ENCODE assay signal across 8 mouse cellular contexts in genomic region chr12:113013604-113014558, GRCm38 (mm10). TPM values are rescaled to one million over a fixed set of nuclear protein-coding genes. Genes with fewer than 3 reads are reported as not detected.
A peak's percentile ranks its signal among the peaks of the same experiment; 100 is the strongest.
DNase-seq lines count a peak whose midpoint lies in the region; ATAC-seq lines count a peak whose summit lies in the region.

Gene Pacs2 (plus strand): TSS chr12:113014508.

- ATAC-seq in hindbrain, embryonic 14.5 days (ENCODE audit: low FRiP score): peak; percentile 93

- DNase-seq in R1 (ENCODE audit: low read depth, low spot score): peak; percentile 85
- DNase-seq in cerebellum, postnatal 14 days: peak; percentile 95 to 97
- DNase-seq in frontal cortex, postnatal 25 days (ENCODE audit: low spot score in 2 of 2): peak; percentile 77 to 88
- DNase-seq in hindbrain, embryonic 14.5 days (ENCODE audit: low spot score): peak; percentile 95
- DNase-seq in left cerebral cortex, adult 18-20 months (ENCODE audit: low spot score in 2 of 2): peak; percentile 91 to 94
- DNase-seq in right cerebral cortex, adult 18-20 months: peak; percentile 94
- DNase-seq in urinary bladder, postnatal 10 days (ENCODE audit: low spot score): peak; percentile 75

- peak within 1 kb of the TSS; percentile 92 for H3K27ac ChIP-seq in hindbrain, embryonic 14.5 days
- peak within 1 kb of the TSS; percentile 70 for H3K27ac ChIP-seq in macrophage

- WGBS in hindbrain, embryonic 14.5 days: 4% methylated on average over 41 of the region's 85 CpGs
- WGBS in macrophage (ENCODE audit: missing documents): 7% methylated on average over 62 of the region's 85 CpGs

- H3K27me3 ChIP-seq in hindbrain, embryonic 14.5 days (ENCODE audit: control insufficient read depth, insufficient read depth, low read length): no peaks in the 10 kb centered on the region

- no peaks in the 10 kb centered on the region for H3K9me3 ChIP-seq in hindbrain, embryonic 14.5 days (ENCODE audit: control insufficient read depth, low read length)

- peaks cover 28% of the 10 kb centered on the region for H3K4me1 ChIP-seq in hindbrain, embryonic 14.5 days (replicated peaks; ENCODE audit: control insufficient read depth, insufficient read depth, low read length)

- H3K4me2 ChIP-seq in hindbrain, embryonic 14.5 days (replicated peaks): peak within 1 kb of the TSS; percentile 93

- H3K79me2 ChIP-seq in macrophage (ENCODE audit: inconsistent target): peaks cover 41% of the 10 kb centered on the region

- H3K9ac ChIP-seq in hindbrain, embryonic 14.5 days: peak within 1 kb of the TSS; percentile 96

- peak within 1 kb of the TSS; percentile 99 for H3K4me3 ChIP-seq in hindbrain, embryonic 14.5 days (replicated peaks; ENCODE audit: low read length)
- H3K4me3 ChIP-seq in macrophage (ENCODE audit: inconsistent target): peak within 1 kb of the TSS; percentile 73

- no peaks in the 10 kb centered on the region for H3K36me3 ChIP-seq in hindbrain, embryonic 14.5 days (replicated peaks; ENCODE audit: control insufficient read depth, insufficient read depth)
- no peaks in the 10 kb centered on the region for H3K36me3 ChIP-seq in macrophage (ENCODE audit: inconsistent target)

RNA-seq across cellular contexts. Expression of gene Pacs2, which starts in this region (rescaled TPM):
- 26.8 and 27.9 TPM in 2 replicates for polyA plus RNA-seq in hindbrain, embryonic 14.5 days (2014; fragmentation: Nextera tagmentation; extraction: Ambion mirVana)
- 10 to 100 TPM; 58.7 to 60.8 TPM for total RNA-seq in left cerebral cortex, adult 18-20 months (2021)
- 100 to 1,000 TPM in 21 of 26 experiments, 10 to 100 TPM in 5; 43.0 to 223 (median 156) TPM for total RNA-seq in macrophage (2018; cell fraction: chromatin; rRNA removed)
- 10 to 100 TPM; 48.1 to 83.4 (median 70.4) TPM for total RNA-seq in macrophage (2018; cell fraction: cytosol; rRNA removed)
- total RNA-seq in macrophage (2018; cell fraction: nucleus; rRNA removed): 100 to 1,000 TPM in 13 of 26 experiments, 10 to 100 TPM in 13; 44.8 to 156 (median 99.8) TPM
- 42.2 to 56.7 TPM (median 54.3 TPM) in 3 replicates for polyA plus RNA-seq in macrophage (2018)

Comparison
In these comparisons a context has a peak if more than half of its experiments do, and no peak if none do; other contexts are left out.
1. Peak in every context shown above with its lines: DNase-seq, ATAC-seq, H3K4me3 ChIP-seq and H3K27ac ChIP-seq.